ENCODE assay signal across 33 mouse cellular contexts in genomic region chr10:106015965-106016364, GRCm38 (mm10).
"Had no signal": no experiment of that assay in that cellular context is flagged by ENCODE, and none has a peak within 500 bp of the region (broad histone marks: within the 10 kb centered on the region; RNA-seq: fewer than 3 reads in every experiment).

No protein-coding gene starts in this region.

- H3K4me3 ChIP-seq: heart, embryonic 10.5 days; heart, embryonic 12.5 days; heart, embryonic 13.5 days; heart, embryonic 15.5 days; hindbrain, embryonic 10.5 days; hindbrain, embryonic 12.5 days; hindbrain, embryonic 13.5 days; hindbrain, embryonic 15.5 days; kidney, embryonic 15.5 days; layer of hippocampus, adult 2 months; left cerebral cortex, adult 2 months had no signal

- DNase-seq: heart, postnatal 10 days; heart, postnatal 14 days; heart, postnatal 36 days; heart, postnatal 4 days; kidney, adult 11 months; kidney, adult 18-20 months; kidney, adult 2 months; kidney, adult 8-10 months; kidney, adult 9 months; kidney, postnatal 10 days; kidney, postnatal 14 days; kidney, postnatal 25 days; kidney, postnatal 36 days; kidney, postnatal 4 days; layer of hippocampus, adult 9-11 months; layer of hippocampus, postnatal 36 days had no signal

- H3K27me3 ChIP-seq: heart, embryonic 12.5 days; heart, embryonic 13.5 days; heart, embryonic 15.5 days; hindbrain, embryonic 12.5 days; hindbrain, embryonic 13.5 days; hindbrain, embryonic 15.5 days; kidney, embryonic 15.5 days had no signal

- H3K4me2 ChIP-seq: heart, embryonic 11.5 days; heart, embryonic 12.5 days; heart, embryonic 13.5 days; heart, embryonic 15.5 days; hindbrain, embryonic 12.5 days; hindbrain, embryonic 13.5 days; hindbrain, embryonic 14.5 days; hindbrain, embryonic 15.5 days; kidney, embryonic 15.5 days had no signal

- ATAC-seq: hindbrain, embryonic 16.5 days; hindbrain, postnatal 0 days; inflammation-experienced regulatory T-cells, adult 6 months had no signal

- H3K9me3 ChIP-seq: heart, embryonic 10.5 days; heart, embryonic 12.5 days; heart, embryonic 13.5 days; heart, embryonic 15.5 days; hindbrain, embryonic 10.5 days; hindbrain, embryonic 12.5 days; hindbrain, embryonic 13.5 days; hindbrain, embryonic 15.5 days; kidney, embryonic 15.5 days had no signal

- H3K27ac ChIP-seq: heart, embryonic 10.5 days; heart, embryonic 13.5 days; heart, embryonic 15.5 days; hindbrain, embryonic 10.5 days; hindbrain, embryonic 12.5 days; hindbrain, embryonic 13.5 days; hindbrain, embryonic 14.5 days; hindbrain, embryonic 15.5 days; hindbrain, postnatal 0 days; kidney, embryonic 15.5 days; kidney, postnatal 0 days; layer of hippocampus, adult 2 months; left cerebral cortex, adult 2 months had no signal

- H3K9ac ChIP-seq: heart, embryonic 12.5 days; heart, embryonic 13.5 days; heart, embryonic 15.5 days; hindbrain, embryonic 12.5 days; hindbrain, embryonic 13.5 days; hindbrain, embryonic 14.5 days; hindbrain, embryonic 15.5 days; kidney, embryonic 15.5 days had no signal

- H3K4me1 ChIP-seq: heart, embryonic 10.5 days; heart, embryonic 12.5 days; heart, embryonic 13.5 days; heart, embryonic 15.5 days; hindbrain, embryonic 10.5 days; hindbrain, embryonic 12.5 days; hindbrain, embryonic 13.5 days; hindbrain, embryonic 15.5 days; kidney, embryonic 15.5 days had no signal

- H3K36me3 ChIP-seq: heart, embryonic 10.5 days; heart, embryonic 12.5 days; heart, embryonic 13.5 days; heart, embryonic 15.5 days; hindbrain, embryonic 10.5 days; hindbrain, embryonic 12.5 days; hindbrain, embryonic 13.5 days; hindbrain, embryonic 15.5 days; kidney, embryonic 15.5 days had no signal
